Mouse (Mus musculus): ENCODE measurements around the gene Nectin2.
A peak's percentile ranks its signal among the peaks of the same experiment; 100 is the strongest.
"Not testable (repeated sequence)": the region's sequence is repeated elsewhere in the genome, so short reads cannot be mapped to it uniquely, and the experiment has no call there.

Gene Nectin2

DNA sequence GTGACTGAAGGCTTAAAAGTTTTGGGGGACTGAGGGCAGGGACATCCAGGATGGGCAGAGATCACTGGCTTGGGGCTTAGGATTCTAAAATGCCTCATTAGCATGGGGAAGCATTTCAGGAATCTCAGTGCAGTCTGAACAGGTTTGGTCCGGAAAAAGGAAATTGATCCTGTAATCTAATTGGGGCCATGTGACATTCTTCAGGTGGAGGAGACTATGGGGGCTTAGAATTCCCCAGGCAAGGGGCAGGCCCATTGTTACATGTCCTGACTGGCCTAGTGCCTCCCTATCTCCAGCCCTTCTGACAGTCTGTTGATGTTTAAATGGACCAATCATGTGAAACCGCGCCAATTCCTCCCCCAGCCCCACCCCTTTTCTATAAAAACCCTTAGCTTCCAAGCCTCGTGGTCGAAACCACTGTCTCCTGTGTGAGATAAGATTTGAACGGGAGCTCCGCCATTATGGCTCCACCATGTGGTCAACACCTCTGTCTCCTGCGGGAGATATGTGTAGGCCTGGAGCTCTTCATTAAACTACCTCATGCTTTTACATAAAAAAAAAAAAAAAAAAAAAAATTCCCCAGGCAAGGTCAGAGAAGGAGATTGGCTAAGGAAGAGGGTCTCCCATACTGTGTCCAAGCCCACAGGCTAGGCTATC lies 63.2 kb downstream of the Nectin2 start:
- DNase-seq (ENCODE audit: low spot score), result not testable (repeated sequence)

DNA sequence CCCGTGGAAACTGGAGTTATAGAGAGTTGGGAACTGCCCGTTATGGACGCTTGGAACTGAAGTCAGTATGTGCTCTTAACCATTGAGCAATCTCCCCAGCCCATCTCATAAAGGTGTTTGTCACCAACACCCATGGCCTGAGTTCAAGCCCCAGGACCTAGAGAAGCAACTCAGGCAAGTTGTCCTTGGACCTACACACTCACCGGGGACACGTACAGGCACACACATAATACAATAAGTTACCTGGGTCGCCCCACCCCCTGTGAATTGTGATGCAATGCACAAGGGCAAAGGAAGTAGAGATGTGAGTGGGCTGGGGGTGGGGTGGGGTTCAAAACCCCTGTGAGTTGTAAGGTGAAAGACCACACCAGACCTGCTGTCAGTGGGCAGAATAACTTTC lies 63.8 kb downstream of the Nectin2 start:
- no peak for DNase-seq (ENCODE audit: low spot score)

- no peak for DNase-seq (ENCODE audit: low spot score)
Measured at GRCm38 (mm10) chr7:19685374-19685773, 64.9 kb downstream of the Nectin2 start.

DNA sequence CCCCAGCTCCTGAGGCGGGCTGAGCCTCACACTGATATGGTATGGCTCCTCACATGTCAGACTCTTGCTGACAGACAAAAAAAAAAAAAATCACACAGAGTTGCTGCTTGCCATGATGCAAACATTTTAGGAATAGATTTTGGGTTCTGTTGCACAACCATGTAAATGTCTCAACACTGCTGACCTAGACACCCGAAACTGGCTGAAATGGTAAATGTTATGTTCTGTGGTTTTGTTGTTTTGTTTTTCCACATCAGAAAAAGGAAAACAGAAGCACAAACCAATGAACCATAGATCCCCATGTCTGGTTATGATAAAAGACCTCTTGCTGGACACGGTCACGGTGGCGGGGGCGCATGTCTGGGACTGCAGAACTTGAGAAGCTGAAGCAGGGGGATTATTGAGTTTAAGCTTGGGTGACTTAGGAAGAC lies 66.5 kb downstream of the Nectin2 start:
- no peak for DNase-seq (ENCODE audit: low spot score)

DNA sequence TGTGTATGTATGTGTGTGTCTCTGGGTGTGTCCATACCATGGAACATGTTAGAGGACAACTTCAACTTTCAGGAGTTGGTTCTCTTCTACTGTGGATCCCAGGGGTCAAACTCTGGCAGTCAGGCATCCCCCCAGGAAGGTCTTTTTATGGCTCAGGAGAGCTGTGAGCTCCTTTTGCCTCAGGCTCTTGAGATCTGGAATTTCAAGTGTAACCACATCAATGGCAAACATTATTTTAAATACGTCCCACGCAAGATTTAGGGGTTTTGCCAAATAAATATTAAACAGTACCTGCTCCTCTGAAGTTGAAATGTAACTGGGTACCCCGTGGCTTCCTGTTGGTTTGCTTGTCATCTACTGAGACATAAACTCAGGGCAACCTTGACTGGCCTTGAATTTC lies 67.3 kb downstream of the Nectin2 start:
- DNase-seq (ENCODE audit: low spot score), result no peak

- no peak for DNase-seq (ENCODE audit: low spot score)
Measured at GRCm38 (mm10) chr7:19681202-19681694, 69.0 kb downstream of the Nectin2 start, which contains the start of the genes Gm44805 and Apoc4. Gene Gm44805 (minus strand): TSS chr7:19681423. Gene Apoc4 (minus strand): TSS chr7:19681479.

DNA sequence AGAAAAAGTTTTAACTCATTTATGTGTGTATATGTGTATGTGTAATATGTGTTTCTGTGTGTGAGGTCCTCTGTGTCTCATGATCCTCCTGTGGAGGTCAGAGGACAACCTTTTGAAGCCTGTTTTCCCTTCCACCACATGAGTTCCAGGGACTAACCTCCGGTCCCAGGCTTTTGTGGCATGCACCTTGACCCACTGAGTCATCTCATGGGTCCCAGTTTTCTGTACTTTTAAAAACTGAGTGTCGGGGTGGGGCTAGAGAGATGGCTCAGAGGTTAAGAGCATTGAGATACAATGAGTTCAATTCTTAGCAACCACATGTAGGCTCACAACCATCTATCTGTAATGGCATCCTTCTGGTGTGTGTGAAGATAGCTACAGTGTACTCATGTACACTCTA lies 69.6 kb downstream of the Nectin2 start:
- no peak for DNase-seq (ENCODE audit: low spot score)

DNA sequence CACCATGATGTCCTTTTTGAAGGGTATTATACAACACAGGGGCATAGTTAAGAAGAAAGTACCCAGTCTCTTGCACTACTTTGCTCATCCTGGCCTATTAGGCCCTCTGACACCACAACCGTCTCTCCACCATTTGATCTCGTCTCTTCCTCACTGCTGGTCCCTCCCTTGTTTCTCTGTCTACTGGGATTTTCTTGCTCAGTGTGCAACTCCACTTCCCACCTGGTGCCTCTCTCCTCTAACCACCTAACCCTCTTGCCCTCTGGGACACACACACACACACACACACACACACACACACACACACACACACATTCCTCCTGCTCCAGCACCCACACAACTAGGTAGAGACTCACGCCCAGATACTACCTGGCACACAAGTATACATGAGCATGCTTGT lies 71.4 kb downstream of the Nectin2 start:
- DNase-seq (ENCODE audit: low spot score), result no peak

GRCm38 (mm10) chr7:19677872-19678271 lies 72.4 kb downstream of the Nectin2 start, which contains the start of gene Apoc2:
Gene Apoc2 (minus strand): TSS chr7:19677941.
- DNase-seq (ENCODE audit: low spot score), result no peak

DNA sequence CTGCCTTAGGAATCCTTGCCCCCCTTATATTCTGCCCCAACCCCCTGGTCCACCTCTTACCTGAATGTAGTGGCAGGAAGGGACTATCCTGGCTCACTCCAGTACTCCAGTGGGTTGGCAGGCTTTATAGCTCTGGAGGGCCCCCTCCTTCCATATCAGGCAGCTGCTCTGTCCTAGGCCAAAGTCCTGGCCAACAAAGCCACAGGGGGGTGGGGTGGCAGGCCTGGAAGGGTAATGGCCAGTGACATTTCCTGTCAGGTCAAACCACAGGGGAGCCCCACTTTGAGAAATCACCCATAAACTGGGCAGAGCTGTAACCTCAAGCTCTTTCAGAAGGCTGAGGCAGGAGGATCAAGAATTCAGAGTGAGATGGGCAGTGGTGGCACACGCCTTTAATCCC lies 73.6 kb downstream of the Nectin2 start:
- no peak for DNase-seq (ENCODE audit: low spot score)

- no peak for DNase-seq (ENCODE audit: low spot score)
Measured at GRCm38 (mm10) chr7:19675824-19676223, 74.5 kb downstream of the Nectin2 start.

GRCm38 (mm10) chr7:19673083-19673699 lies 77.1 kb downstream of the Nectin2 start:
- DNase-seq (ENCODE audit: low spot score), result no peak

GRCm38 (mm10) chr7:19671511-19671910 lies 78.8 kb downstream of the Nectin2 start:
- DNase-seq (ENCODE audit: low spot score), result no peak

GRCm38 (mm10) chr7:19668947-19669721 lies 81.1 kb downstream of the Nectin2 start:
- peak; percentile 85 for DNase-seq (ENCODE audit: low spot score)

DNA sequence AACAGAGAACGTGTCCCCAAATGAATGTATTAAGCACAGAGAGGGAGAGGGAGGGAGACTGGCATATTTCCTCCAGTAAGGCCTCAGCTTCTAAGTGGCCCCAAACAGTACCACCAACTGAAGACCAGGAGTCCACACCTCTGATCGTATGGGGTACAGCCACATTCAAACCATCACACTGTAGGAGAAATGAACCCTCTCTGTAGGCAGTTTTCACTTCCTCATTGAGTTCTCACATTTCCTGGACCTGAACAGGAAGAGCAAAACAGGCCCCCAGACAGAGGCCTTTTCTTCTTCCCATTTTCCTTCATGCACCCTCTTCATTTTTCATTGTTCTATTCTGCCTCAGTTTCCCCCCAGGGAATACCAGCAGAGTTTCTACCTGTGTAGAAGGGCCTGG lies 82.8 kb downstream of the Nectin2 start:
- no peak for DNase-seq (ENCODE audit: low spot score)

DNA sequence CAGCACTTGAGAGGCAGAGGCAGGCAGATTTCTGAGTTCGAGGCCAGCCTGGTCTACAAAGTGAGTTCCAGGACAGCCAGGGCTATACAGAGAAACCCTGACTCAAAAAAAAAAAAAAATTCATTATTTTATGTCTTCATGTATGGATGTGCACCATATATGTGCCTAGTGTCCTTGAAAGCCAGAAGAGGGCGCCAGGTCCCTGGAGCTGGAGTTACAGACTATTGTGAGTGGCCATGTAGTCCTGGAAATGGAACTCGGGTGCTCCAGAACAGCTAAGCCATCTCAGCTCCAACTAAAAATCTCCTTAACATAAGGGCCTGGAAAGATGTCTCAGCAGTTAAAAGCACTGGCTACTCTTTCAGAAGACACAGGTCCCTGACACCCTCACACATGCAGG lies 83.5 kb downstream of the Nectin2 start:
- no peak for DNase-seq (ENCODE audit: low spot score)
